Mouse (Mus musculus) megakaryocyte, embryonic 14.5 days (primary cell): ENCODE data around the gene Prpf19.

ENCODE experiments used
- FLI1 ChIP-seq: IDR thresholded peaks from 2 replicates; pipeline ENCODE4 v1.6.1; 2012; ENCODE audit warnings: low read length, inconsistent platforms, mixed read lengths
- GATA1 ChIP-seq: IDR thresholded peaks from 3 replicates; pipeline ENCODE4 v1.6.1; 2012; ENCODE audit warnings: mixed read lengths, low read length, inconsistent platforms, borderline replicate concordance

- TF ChIP-seq FLI1 = no peak
- TF ChIP-seq GATA1 = no peak
Measured at GRCm38 (mm10) chr19:10938771-10939170, 43.7 kb downstream of the Prpf19 start.
